Mouse (Mus musculus): Measurements from ENCODE around the gene Kif22.
"Not testable (repeated sequence)": the region's sequence is repeated elsewhere in the genome, so short reads cannot be mapped to it uniquely, and the experiment has no call there.

Kif22 gene

DNA sequence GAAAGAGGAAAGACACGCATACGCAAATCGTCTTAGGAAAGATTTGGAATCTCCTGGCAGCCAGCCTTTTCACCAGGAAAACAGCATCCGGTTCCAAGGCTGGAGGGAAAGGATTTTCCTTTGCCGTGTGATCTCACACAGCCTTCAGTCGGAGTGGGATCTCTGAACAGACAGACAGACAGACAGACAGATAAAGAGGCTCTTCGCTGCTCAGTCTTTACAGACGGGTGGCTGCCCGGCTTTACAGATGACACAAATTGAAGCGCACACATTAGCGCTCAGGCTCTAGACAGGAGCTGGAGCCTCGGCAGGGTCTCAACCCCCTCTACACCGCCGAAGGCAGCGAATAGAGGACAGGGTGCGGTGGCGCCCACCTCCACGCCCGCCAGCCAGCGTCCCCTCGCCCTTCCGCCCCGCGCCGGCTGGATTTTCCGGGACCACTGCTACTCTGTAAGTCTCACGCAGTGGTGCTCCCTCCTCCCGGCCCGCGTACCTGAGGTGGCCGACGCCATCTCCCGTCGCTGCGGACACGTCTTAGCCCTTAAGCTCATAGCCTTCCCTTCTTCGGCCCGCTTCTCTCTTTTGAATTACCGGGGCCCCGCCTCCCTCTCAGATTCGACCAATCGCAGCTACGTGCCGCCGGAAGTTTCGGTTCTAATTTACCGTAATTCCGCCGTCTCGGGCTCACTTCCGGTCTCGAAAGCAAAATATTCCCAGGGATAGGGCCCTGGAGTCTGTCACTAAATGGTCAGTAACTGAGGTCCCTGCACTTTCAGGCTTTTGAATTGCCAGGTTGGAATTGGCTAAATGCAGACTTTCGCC, at the start of gene Kif22:
Gene Kif22 (minus strand): TSS at position 621 of the 822 bp plus-strand sequence.
- peak; percentile 94 for DNase-seq (ENCODE audit: low spot score)

GRCm38 (mm10) chr7:127091114-127091896, 49.0 kb upstream of the Kif22 start, which contains the start of gene AI467606:
TSS of gene AI467606 (plus strand) at chr7:127091359.
- no peak for DNase-seq (ENCODE audit: low spot score)

DNA sequence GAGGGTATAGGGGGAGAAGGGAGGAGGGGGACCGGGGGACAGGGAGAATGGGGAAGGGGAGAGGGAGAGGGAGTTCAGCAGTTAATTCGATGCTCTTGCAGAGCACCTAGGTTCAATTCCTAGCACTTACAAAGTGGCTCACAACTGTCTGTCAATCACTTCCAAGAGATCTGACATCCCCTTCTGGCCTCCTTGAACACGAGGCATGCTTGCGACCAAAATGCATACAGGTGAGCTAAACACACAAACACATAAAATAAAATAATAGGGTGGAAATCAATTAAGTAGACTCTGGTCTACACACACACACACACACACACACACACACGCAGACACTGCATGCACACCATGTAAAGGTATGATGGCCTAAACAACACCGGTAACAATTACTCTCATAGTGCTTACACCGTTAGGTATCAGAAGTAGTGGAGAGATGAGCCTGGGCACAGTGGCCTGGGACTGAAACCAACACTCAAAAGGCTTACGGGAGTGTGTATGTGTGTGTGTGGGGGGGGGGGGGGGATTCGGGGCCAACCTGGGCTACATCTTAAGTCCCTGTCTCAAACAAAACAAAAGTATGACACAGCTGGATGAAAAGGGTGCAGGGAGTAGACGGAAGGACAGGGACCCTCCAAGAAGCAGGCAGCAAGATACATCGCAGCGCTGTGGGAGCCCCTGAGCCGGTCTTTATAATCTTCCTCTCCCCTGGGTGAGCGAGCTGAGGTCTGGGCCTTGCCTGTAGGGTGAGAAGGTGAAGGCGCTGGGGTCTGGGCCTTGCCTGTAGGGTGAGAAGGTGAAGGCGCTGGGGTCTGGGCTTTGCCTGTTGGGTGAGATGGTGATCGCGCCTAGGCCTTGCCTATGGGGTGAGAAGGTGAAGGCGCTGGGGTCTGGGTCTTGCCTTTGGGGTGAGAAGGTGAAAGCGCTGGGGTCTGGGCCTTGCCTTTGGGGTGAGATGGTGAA, 48.2 kb upstream of the Kif22 start:
- no peak for DNase-seq (ENCODE audit: low spot score)

- DNase-seq (ENCODE audit: low spot score) = peak; percentile 36
Observed at GRCm38 (mm10) chr7:127088901-127089845, 46.9 kb upstream of the Kif22 start.

GRCm38 (mm10) chr7:127088083-127088482, 45.8 kb upstream of the Kif22 start:
- no peak for DNase-seq (ENCODE audit: low spot score)

DNA sequence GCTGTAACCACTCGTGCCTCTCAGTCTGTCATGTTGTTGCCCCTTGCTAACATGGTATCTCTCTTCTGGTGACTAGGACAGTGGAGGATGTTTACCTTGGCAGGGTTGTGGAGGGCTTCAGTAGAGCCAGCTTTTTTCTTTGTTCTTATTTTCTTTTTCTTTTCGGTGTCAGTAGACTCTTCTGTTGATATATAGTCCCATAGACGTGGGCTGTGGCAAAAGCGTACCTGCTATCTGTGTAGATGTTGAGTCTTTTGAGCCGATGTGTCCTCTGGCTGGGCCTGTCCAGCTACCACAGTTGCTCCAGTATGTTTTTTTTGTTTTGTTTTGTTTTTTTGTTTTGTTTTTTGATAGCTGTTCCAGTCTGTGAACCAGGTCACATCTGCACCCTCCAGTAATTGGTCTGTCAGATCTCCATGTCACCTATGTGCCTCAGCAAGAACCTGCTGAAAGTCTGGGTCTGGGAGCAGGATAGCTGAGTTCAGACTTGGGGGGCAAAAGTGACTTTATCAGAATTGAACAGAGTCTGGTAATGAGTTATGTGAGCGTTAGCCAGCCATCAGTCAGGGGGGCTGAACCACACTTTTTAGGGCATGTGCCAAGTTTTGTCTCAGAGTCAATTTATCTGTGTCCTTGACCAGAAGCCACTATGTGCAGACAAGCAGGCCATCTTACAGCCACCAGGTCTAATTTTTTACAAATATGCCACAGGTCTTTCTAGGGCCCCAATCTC, 45.2 kb upstream of the Kif22 start, which contains the start of gene Zg16:
Gene Zg16 (minus strand): TSS at position 51 of the 733 bp plus-strand sequence.
- DNase-seq (ENCODE audit: low spot score) = not testable (repeated sequence)

- not testable (repeated sequence) for DNase-seq (ENCODE audit: low spot score)
Observed at GRCm38 (mm10) chr7:127085751-127086150, 43.5 kb upstream of the Kif22 start.

GRCm38 (mm10) chr7:127084794-127085193, 42.5 kb upstream of the Kif22 start:
- DNase-seq (ENCODE audit: low spot score) = no peak

DNA sequence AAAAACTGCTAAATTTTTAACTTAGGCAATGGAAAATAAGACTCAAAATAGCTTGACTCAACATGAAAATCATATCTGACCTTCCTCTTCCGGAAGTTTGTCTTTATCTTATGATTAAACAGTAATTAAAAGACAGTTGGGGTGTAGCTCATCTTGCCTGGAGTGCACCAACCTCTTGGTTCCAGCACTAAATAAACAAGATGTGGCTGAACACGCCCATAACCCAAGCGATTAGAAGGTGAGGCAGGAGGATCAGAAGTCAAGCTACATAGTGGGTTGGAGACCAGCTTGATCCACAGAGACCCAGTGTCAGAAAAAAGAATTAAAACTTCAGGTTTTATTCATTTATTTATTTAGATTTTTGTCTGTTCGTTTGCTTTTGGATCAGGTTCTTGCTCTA, 41.4 kb upstream of the Kif22 start:
- no peak for DNase-seq (ENCODE audit: low spot score)

- no peak for DNase-seq (ENCODE audit: low spot score)
Observed at GRCm38 (mm10) chr7:127082995-127083394, 40.7 kb upstream of the Kif22 start.

DNA sequence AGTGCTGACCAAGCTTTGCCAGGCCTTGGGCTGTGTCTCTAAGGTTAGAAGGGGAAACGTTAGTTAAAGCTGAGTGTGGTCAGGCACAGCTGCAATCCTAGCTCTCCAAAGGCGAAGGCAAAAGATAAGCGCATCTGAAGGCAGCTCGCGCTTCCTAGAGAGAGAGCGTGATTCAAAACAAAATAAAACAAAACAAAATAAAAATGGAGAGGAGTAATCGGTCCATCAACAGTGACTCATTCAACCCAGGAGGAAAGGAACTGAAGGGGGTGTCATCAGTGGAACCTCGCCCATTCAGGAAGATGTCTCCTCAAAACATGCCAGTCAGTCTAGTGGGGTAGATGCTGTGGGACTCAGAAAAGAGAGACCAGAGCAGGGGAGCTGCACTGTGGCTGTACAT, 40.0 kb upstream of the Kif22 start:
- no peak for DNase-seq (ENCODE audit: low spot score)

GRCm38 (mm10) chr7:127080045-127080444, 37.8 kb upstream of the Kif22 start:
- DNase-seq (ENCODE audit: low spot score) = no peak

GRCm38 (mm10) chr7:127077692-127078091, 35.4 kb upstream of the Kif22 start:
- no peak for DNase-seq (ENCODE audit: low spot score)

DNA sequence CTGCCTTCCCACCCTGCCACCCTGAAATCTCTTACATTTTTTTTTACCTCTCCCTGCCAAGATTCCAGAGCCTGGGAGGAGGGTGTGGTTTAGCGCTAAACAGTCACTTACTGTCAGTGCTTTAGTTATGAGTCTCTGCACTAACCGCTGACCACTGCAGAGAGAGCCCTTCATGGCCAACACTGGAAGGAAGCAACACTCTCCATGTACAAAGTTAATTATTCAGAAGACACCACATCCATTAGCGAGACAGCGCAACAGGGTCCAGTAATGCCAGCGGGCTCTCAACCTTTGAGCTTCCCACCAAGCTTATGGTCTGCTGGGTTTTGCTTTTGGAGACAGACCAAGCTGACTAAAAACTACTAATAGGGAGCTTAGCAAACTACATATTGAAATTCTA, 33.9 kb upstream of the Kif22 start:
- no peak for DNase-seq (ENCODE audit: low spot score)

- DNase-seq (ENCODE audit: low spot score) = no peak
Observed at GRCm38 (mm10) chr7:127073221-127073620, 30.9 kb upstream of the Kif22 start.

GRCm38 (mm10) chr7:127070871-127071413, 28.7 kb upstream of the Kif22 start:
- DNase-seq (ENCODE audit: low spot score) = no peak

DNA sequence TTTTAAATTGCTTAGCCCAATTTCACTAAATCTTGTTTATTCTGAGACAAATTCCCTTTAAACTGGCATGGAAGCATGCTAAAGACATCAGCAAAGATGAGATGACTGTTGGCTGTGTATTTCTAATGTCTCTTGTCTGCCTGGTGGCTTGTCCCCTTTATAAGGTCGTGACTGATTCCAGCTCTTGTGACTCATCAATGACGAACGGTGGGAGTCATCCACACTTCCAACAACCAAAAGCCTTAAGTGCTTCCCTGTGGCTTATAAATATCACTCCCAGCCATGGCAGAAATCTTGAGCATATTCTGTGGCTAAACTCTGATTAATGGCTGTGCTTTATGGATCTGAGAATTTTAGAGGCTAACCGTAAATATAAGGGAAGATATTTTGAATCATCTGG, 24.0 kb upstream of the Kif22 start:
- no peak for DNase-seq (ENCODE audit: low spot score)

DNA sequence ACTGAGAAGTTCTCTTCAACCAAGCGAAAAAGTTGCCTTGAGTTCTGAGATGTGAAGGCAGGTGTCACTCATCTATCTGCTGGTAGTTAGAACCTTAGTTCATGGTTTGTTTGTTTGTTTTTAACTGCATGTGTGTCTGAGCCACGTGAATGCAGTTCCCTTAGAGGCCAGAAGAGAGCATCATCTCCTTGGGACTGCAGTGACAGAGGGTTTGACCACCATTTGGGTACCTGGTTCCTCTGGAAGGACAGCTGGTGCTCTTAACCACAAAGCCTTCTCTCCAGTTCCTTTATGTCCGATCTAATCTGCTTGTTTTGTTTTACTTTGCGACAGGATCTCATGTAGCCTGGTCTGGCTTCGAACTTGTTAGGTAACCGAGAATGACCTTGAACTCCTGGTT, 23.3 kb upstream of the Kif22 start:
- no peak for DNase-seq (ENCODE audit: low spot score)

DNA sequence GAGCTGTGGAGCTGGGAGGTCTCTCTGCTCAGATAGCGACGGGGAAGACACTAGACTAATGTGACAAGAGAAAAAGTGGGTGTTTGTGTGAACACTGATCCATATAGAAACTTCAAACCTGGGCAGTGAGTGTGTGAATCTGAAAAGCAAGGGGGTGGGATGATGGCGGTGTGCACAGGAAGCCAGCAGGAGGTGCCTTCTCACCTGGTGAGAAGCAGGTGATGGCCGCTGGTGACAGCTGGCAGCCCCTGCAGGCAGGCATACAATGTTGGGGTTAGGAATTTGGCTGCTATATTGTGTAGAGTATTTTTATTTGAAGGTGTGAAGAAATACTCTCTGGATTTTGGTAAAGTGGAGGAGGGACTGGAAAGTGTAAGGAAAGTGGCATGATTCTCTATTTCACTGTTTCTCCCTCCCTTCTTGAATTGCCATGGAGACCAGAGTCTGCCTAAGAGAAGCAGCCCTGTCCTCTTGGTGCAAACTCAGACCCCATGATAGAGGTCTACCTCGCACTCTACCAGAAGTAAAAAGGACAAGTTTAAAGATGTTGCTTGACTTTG, 12.8 kb upstream of the Kif22 start:
- no peak for DNase-seq (ENCODE audit: low spot score)

Measured in retina, embryonic 14.5 days (tissue).